Mouse (Mus musculus) neural tube, embryonic 10.5 days (tissue): ENCODE measurements at regions not wholly inside any gene's neighbourhood (a gene's known extent, or its start where the extent isn't known, plus 50 kb on each side); places are given as distances from the start of the nearest gene placed in this dataset.

Experiments
- DNase-seq: peaks from one replicate; pipeline ENCODE4 v3.0.0-alpha.2; 2017; ENCODE audit warnings: low spot score; ENCODE audit errors: extremely low spot score

- DNase-seq, result no peak
Observed at GRCm38 (mm10) chr7:37093721-37094120, 395.8 kb downstream of the Tshz3 start.

- DNase-seq, result no peak
Observed at GRCm38 (mm10) chr7:37095839-37096238, 397.9 kb downstream of the Tshz3 start.

DNA sequence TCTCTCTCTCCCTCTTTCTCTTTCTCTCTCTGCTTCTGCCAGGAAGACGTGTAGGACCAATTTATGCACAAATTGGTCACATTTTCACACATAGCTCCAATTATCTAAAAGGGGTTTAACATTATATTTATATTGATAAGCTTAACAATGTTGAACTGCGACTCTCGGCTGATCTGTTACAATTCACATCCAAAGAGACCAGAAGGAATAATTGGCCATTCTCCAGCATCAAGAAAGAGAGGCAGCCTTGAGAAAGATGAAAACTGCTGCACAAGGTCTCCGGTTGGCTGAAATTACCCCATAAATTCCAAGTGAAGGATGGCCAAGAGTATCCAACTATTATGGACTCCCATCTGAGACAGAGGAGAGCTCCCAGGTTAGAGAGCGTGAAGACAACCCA lies 398.4 kb downstream of the Tshz3 start:
- no peak for DNase-seq

DNA sequence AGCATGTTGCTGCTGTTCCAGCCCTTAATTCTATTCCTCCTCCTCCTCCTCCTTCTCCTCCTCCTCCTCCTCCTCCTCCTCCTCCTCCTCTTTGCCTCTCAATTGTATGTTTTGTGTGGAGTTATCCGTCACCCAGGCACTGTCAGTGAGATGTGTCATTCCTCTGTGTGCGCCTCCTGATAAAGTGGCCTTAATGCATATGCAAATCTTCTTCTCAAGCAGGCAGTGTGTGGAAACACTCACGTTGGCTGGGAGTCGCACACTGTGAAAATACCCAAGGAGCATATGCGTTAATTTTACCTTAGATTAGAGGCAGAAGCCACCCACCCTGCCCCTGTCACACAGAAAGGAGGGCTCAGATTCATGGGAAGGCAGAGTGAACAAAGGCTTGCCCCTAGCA lies 401.0 kb downstream of the Tshz3 start:
- peak; percentile 18 for DNase-seq

- no peak for DNase-seq
Observed at GRCm38 (mm10) chr7:37104671-37105070, 406.8 kb downstream of the Tshz3 start.

- DNase-seq, result peak; percentile 18
Observed at GRCm38 (mm10) chr7:37111071-37111470, 413.2 kb downstream of the Tshz3 start.

DNA sequence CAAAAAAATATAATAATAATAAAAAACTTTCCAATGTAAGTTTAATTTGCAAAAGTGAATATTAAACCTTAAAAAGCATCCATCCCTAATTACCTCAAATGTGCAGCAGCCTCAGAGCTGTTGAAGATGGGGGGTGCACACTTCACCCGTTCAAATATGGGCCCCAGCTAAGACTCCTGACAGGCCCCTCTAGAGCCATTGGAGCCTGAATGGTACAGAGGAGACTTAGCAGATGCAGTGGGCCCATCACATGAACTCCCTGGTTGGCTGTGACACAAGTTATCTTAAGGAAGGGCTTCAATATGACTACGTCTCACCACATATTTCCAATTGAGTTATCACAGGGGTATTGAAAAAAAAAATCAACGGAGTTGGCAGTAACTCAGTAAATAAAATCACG lies 422.9 kb downstream of the Tshz3 start:
- DNase-seq, result no peak

DNA sequence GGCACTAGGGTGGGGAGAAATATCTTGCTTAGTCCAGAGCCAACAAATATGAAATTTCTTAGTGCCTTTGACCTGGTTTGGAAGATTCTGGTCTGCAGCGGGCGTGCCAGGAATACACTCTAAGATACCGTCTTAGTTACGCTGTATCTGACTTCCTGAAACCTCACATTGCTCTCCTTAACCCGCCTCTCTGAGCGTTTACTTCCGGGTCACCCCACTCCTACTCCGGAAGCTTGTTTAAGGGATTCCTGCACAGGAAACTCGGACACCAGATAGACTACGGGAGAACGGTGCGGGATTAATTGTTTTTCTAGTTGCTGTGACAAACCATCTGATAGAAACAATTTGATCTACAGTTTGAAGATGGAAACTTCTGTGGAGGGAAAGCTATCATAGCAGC lies 442.3 kb downstream of the Tshz3 start:
- DNase-seq, result no peak

GRCm38 (mm10) chr7:37142780-37143179 lies 444.9 kb downstream of the Tshz3 start:
- DNase-seq, result no peak

DNA sequence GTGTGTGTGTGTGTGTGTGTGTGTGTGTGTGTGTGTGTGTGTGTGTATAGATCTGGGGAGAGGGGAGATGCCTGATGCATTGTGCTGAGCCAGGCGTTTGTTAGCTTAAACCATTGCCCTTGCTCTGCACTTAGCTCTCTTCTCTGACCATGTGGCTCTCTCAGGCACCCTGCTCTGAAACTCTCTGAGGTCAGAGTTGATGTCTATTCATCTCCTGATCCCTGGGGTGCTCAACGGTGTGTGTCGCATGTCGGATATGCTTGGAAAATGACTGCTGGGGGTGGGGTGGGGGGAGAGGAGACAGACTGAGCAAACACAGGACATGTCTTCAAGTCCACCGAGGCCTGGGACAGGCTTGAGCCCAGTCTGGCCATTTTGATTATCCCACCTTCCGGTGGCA lies 446.4 kb downstream of the Tshz3 start:
- DNase-seq, result no peak

- DNase-seq, result no peak
Observed at GRCm38 (mm10) chr7:37149711-37150110, 451.8 kb downstream of the Tshz3 start.

GRCm38 (mm10) chr7:37159801-37160200 lies 461.9 kb downstream of the Tshz3 start:
- no peak for DNase-seq

DNA sequence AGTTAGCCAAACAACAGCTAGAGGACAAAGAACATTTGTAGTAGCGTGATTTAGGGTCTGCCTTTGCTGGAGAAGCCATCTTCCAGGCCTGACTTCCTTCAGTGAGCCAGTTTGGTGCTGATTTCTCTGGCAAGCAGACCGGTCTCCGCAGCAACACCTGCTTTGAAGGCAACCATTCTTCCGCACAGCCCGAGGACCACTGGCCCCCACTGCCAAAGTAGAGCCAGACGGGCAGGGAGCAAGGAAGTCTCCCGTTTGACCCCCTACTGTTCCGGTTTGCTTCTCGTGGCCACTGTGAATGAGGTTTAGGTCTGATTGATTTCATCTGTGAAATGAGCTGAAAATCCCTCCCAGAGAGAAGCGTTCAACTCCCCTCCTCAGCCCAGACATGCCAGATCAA lies 471.0 kb downstream of the Tshz3 start:
- no peak for DNase-seq

GRCm38 (mm10) chr7:37175746-37176145 lies 477.8 kb downstream of the Tshz3 start:
- no peak for DNase-seq

DNA sequence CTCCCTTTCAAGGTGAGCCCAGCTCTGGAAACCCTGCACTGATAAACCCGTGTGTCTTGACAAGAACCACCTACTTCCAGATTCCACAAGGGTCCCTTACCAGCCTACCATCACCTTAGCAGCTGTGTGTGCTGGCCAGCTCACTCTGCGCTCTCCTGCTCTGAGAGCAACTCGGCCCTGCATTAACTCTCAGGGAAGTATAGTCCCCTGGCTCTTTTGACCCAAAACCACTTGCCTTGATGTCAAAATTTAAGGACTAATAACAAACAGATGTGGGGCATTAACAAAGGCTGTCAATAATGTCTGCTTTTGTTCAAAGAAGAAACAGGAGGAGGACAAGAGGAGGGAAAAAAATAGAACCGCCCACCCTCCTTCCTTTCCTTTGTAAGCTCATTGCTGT lies 480.3 kb downstream of the Tshz3 start:
- DNase-seq, result no peak

DNA sequence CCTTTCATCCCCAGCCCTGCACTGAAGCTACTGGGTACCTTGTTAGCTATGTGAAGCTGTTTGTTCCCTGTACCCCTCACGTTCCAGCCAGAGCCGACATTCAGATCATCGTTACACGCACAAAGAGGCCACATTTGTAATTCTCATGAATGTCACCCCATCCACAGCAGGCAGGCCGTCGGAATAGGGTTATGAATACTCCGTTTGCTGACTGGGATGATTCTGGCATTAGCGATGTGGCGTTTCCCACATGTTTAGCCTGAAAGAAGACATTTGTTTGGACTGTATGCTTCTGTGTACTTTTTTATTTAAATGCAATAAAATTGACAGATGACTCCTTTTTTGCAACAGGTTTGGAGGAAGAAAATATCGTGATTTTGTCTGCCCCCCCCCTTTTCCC lies 482.0 kb downstream of the Tshz3 start:
- DNase-seq, result no peak

DNA sequence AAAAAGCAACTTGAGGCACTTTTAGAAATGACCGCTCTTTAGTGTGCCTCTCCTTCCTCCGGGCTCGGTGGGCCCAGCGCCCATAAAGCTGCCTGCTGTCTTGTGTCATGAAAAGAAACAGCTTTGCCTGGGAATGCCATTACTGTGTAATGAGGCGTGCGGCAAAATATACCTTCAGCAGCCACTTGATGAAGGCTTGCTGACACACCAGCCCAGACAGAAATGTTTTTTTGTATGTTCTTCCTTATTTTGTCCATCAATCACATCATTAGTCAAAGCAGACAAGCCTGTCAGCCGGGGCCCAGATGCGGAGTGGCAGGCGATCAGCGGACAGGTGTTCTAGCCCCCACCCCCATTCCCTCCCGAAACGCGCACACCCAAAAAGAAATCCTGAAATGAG lies 482.5 kb downstream of the Tshz3 start:
- DNase-seq, result peak; percentile 52

GRCm38 (mm10) chr7:37181109-37181508 lies 483.2 kb downstream of the Tshz3 start:
- no peak for DNase-seq

- DNase-seq, result no peak
Observed at GRCm38 (mm10) chr7:37192536-37192935, 494.6 kb downstream of the Tshz3 start.

DNA sequence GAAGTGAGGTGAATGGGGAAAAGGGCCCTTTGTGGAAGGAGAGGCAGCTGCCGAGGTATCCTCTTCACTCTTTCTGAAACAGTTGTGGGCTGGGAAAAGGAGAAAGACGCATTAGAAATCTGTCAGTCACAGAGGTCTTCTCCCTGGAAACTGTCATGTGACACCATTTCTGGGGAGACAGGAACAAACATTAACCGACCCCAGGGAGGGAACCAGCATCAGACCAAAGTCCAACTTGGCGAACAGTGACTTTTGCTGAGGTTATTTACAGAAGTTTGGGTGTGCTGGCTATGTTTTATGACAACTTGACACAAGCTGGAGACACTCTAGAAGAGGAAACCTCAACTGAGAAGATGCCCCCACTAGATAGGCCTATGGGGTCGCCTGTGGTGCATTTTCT lies 506.9 kb downstream of the Tshz3 start:
- no peak for DNase-seq

DNA sequence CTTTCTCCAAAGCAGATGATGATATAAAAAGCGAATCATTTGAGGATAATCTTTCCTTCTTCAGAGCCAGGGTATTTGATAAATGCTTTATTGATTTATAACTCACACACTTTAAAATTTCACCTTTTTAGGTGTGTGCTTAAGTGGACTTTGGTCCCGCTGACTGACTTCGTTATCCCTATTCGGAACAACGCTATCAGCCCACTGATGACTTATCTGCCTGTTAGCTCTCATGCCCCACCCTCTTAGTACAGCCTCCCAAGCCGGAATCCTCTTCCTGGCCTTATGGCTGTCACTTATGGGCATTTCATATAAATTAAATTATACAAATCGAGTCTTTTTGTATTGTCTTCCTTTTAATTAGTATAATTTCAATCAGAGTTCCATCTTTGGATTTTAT lies 510.4 kb downstream of the Tshz3 start:
- DNase-seq, result no peak

DNA sequence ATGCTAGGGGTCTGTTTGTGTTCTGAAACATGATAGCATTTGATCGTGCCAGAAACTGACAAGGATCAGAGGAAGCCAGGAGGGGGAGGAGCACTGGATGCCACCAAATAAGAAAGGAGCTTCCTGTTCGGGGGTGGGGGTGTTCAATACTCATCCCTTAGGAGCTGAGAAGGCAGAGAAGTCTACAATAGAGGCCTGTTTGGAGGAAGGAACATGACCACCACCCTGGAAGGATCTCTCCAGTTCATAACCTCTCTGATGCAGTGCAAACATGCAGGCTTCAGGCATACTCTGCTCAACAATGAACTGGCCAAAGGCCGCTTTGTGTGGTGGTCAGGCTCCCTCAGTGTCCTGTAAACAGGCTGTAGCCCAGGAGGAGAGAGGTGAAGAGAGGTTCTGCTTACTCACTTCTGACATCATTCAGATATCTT lies 515.8 kb downstream of the Tshz3 start:
- DNase-seq, result peak; percentile 33

GRCm38 (mm10) chr7:37215498-37215897 lies 517.6 kb downstream of the Tshz3 start:
- DNase-seq, result no peak

GRCm38 (mm10) chr7:37220476-37220875 lies 522.6 kb downstream of the Tshz3 start:
- DNase-seq, result no peak
